Mouse (Mus musculus): ENCODE results near the gene Tub.

DNA sequence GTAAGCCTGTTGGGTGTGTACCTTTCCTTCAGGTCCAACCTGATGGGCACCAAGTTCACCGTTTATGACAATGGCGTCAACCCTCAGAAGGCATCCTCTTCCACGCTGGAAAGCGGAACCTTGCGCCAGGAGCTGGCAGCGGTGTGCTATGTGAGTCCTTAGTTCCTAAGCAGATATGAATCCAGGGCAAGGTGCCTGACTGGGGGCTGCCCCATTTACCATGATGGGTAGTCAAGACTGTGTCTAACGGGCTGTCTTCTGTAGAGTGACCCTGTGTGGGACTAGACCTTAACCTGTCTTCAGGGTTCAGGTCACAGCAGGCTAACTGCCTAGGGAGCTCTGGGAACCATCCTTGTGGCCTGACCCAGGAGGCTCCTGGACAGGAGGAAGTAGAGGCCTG lies 77.6 kb downstream of the Tub start:
- TF ChIP-seq POLR2A (IDR thresholded peaks at IDR 0.05; ENCODE audit: borderline replicate concordance, extremely low read depth, low read depth, low read length) (no peak), CTCF (IDR thresholded peaks at IDR 0.05; ENCODE audit: insufficient read depth, low read length) (no peak)

Measured in lung, adult 2 months (tissue).